Comparison of ENCODE assay signal across 18 mouse cellular contexts in the genomic region with DNA sequence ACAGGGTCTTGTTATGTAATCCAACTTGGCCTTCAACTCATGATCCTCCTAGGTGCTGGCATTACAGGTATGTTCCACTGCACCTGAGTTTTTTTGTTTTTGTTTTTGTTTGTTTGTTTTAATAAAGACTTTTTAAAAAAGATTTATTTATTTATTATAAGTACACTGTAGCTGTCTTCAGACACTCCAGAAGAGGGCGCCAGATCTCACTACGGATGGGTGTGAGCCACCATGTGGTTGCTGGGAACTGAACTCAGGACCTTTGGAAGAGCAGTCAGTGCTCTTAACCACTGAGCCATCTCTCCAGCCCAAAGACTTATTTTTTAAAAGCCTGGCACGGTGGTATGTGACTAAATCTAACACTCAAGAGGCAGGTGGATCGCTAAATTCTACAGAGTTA. TPM values are rescaled to one million over a fixed set of nuclear protein-coding genes. Genes with fewer than 3 reads are reported as not detected.
"Had no signal": no experiment of that assay in that cellular context is flagged by ENCODE, and none has a peak within 500 bp of the region (broad histone marks: within the 10 kb centered on the region; RNA-seq: fewer than 3 reads in every experiment).

No protein-coding gene starts in this region.

RNA-seq across cellular contexts. Expression of gene A630095N17Rik, which starts 0.6 kb away (rescaled TPM):
- total RNA-seq: layer of hippocampus, postnatal 14 days; left cerebral cortex, postnatal 25 days; liver, adult 2 months; monocyte, adult 5-6 weeks; neutrophil, adult 5-6 weeks had no signal
- polyA plus RNA-seq: intestine, embryonic 15.5 days; kidney, embryonic 14.5 days; limb, embryonic 10.5 days; limb, embryonic 13.5 days; liver, adult 2 months; liver, embryonic 13.5 days; lung, embryonic 15.5 days; midbrain, embryonic 10.5 days; midbrain, embryonic 13.5 days; midbrain, embryonic 16.5 days; neural tube, embryonic 13.5 days; stomach, embryonic 15.5 days; thymus, adult 2 months; urinary bladder, adult 2 months had no signal
